Mouse (Mus musculus) heart, adult 9 months (tissue): ENCODE measurements around the gene Pibf1.

Experiments used
- DNase-seq, 2 experiments: peaks; one replicate each; pipeline ENCODE4 v3.0.0; 2022; ENCODE audit warnings: low spot score in 2 of 2

The Pibf1 gene

DNA sequence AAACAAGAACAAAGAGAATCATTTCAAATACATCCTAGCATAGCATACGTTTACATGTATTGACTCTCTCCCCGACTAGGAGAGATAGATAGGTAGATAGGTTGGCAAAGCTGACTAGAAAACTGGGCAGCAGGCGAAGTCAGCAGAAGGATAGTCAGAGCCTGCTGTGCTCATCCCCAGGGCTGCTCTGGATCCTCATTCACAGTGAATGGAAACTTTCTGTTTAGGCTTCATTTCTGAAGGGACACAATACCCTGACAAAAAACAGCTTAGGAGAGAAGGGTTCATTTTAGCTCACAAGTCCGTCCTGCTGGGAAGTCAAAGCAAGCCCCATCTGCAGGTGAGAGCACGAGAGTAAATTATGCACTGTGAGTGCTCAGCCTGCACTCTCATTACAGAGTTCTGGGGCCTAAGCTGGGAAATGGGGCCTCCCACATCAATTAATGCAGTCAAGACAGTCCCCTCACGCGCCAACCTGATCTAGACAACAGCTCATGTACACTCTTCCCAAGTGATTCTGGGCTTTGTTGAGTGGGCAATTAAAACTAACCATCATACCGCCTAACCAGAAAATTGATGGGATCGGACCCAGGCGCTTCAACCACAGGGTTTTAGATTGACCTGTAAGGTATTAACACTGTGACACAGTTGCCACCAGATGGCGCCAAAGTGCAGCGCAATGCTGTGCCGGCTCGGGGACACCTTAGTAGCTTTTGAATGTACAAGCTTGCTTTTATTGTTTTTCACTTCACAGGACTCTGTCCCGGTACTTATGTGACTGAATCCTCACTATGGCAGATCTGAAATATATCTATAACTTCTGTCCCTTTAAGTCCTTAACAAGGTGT, 42.8 kb downstream of the Pibf1 start:
- peak; percentile 8 to 51 for DNase-seq

DNA sequence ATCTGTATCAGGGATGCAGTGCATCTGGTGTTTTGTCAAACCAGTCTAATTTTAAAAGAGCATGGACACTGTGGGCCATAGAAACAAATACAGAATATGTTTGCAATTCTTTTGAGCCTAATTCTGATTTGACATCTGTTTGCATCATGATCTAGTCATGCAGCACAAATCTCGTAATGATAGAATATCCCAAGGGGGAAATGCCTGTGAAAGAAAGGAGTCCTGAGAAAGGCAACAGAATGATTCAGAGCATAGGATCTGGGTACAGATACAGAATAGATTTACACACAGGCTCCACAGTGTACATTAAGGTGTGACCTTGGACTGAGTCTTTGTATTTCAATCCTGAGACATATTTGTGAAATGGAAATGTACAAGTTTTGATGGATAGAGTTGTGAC, 47.6 kb downstream of the Pibf1 start:
- no peak for DNase-seq

DNA sequence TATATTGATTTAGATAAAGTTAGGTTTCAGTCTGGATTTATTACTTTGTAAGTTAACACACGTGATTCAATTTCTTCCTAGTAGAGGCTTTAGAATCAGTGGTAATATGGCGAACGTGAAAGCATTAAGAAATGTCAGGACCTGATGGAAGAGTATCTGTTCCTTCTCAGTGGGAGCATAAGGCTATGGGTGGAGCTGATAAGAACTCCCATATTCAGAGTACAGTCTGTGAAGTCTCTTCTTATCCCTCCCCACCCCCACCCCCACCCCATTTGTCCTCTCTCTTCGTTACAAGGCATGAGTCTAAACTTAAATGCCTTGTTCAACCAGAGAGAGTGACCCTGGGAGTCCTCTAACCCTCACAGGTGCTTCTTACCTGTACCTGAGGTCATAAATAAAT, 53.5 kb downstream of the Pibf1 start:
- no peak for DNase-seq

DNA sequence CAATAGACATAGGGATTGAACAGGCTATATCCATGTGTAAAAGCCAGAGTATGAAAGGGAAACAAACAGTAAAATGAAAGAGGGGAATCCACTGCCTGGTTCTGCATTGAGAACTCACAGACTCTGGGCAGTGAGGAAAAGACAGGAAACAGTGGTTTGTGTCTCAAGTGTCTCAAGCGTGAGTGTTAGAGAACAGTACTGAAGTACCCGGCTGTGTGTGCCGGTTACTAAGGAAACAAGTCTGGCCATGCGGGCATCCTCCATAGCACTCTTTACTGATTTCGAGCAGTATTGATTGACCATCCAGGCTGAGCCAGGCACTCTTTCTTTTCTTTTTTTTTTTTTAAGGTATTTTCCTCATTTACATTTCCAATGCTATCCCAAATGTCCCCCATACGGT, 60.7 kb downstream of the Pibf1 start:
- no peak for DNase-seq

DNA sequence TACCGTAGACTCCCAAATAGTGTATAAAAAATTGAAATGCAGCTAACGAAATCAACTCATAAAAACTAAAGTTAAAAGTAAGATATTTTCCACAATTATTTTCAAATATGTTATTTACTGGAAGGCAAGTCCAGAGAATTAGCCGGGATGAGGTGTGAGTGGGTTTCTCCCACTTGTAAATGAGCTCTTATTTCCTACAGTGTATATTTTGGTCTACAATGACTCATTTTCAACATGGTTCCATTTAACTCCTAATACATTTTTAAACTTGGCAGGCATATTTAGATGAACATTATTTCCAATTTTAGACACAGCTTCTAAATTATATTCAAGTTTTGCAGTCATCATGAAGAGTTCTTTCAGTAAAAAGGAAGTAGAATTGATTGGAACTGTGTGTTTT, 63.8 kb downstream of the Pibf1 start:
- no peak for DNase-seq

DNA sequence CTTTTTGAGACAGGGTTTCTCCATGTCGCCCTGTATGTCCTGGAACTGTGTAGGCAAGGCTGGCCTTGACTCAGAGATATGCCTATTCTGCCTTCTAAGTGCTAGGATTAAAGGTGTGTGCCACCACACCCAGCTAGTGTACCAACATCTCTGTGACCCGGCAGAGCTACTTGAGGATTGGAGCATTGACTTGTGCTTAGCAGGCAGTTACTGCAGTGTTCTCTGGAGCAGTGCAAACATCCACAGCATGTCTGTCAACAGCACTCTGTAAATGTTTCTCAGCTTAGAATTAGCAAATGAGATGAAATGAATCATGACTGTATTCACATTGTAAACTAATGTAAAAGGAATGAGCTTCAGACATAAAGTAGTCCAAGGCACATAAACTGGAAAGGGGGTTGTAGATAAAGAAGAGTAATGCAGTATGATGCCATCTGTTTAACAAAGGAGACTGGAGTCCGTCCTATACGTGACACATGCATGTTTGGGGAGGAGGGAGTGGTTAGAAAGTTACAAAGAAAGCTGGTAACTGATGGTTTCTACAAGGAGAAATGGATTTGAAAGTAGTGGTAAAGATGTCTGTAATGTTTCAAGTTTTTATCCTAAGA, 75.0 kb downstream of the Pibf1 start:
- no peak for DNase-seq

DNA sequence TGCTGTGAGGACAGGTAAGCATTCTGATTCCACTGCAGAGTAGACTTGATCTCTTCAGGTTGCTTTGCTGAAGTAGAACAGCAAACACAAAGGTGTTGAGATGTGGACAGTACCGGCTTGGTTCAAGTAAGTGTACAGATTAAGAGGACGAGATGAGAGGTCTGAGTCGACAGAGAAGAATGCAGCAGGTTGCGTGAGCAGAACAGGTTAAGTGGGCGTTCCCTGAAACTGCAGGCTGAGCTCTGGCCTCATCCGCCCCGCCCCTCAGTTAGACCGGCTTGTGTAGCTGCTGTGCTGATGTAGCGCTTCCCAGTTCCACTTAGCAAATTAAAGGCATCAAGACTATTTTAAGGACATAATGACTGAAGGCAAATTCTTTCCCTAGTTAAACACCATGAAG, 77.3 kb downstream of the Pibf1 start:
- no peak for DNase-seq

DNA sequence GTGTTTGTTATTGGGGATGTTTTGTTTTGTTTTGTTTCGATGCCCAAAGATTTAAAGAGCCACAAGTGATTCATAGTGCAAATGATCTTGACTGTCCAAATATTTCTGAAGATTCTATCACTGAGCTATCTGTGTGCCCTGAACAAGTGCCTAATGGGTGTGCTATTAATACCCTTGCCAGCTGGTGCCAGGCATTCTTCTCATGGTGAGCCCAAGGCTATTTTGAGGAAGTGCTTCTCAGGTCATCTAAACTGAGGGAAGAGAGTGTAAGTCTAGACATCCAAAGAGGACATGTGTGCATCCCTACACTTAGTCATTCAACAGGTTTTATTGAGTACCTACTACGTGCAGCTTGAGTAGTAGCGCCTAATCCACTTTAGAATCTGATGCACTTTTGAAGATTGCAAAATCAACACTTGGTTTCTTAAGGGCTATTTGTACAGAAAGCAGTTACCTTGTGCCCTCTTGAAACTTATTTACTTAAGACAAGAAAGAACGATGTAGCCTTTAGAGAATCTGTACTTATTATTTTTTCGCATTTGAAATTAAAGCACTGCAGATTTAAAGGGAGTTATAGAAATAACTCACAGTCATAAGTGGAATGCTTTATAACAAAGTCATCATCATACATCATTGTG, 91.0 kb downstream of the Pibf1 start:
- DNase-seq = peak; percentile 44 to 65

DNA sequence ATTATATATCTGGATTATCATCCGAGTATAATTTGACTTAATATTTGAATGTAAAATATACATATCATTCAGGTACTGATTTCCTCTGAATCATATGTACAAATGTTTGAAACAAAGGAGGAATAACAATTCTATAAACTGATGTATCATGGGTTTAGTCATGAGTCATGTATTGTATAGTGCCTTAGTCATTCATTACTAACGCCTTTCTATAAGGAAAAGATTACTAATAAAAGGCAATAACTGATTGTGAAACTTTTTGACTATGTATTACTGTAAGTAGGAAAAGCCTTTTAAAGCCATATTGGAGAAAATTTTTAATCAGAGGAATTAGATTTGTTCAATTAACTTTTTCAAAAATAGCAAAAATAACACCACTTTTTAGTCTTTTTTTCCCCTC, 106.6 kb downstream of the Pibf1 start:
- no peak for DNase-seq

DNA sequence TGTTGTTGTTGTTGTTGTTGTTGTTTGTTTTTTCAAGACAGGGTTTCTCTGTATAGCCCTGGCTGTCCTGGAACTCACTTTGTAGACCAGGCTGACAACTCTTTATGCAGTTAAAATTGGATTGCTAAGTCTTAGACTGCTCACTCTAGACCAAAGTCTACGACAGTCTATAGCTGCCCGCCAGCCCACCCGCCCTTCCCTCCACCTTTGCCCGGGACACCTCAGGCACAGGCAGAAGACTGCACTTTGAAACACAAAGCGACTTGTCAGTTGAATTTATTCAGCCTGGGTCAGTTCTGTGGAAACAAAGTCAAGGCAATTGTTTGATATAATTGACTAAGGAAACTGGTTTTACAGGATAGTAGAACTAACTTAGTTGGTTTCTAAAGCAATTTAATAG, 107.4 kb downstream of the Pibf1 start:
- DNase-seq = no peak

DNA sequence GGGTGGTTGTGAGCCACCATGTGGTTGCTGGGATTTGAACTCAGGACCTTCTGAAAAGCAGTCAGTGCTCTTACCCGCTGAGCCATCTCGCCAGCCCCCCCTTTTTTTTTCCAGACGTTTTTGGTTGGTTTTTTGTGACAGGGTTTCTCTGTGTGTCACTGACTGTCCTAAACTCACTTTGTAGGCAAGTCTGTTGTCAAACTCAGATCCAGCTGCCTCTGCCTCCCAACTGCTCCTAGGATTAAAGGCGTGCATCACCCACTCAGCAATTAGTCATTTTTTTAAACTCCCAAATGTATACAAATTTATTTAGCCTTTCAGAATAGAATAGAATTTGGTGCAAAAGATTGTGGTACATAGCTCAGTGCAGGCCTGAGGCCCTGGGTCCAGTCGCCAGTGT, 111.2 kb downstream of the Pibf1 start:
- DNase-seq = no peak

DNA sequence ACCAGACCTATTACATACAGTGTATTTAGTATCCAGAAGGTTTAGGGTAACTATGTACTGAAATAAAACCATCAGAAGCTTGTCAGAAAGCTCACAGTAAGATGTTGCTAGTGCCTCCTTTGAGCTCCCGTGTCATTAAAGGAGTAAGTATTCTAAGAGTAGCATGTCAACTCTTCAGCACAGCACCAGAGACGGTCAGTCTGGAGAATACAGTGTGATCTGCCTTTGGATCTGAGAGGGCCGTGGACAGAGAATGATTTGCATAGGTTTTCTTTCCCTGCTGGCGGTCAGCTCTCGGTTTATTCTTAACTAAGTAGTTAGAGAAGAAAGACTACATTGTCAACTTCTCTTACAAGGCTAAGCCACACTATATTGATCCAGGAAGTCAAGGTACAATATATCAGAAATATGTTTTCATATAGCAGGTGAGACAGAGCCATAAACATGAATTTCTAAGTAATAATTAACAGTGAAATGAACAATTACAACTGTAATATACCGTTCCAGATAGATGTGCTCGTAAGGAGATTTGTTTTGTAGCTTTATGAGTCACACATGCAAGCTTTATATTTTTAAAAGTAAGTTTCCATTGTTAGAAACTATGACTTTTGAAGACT, 119.3 kb downstream of the Pibf1 start:
- DNase-seq = no peak

DNA sequence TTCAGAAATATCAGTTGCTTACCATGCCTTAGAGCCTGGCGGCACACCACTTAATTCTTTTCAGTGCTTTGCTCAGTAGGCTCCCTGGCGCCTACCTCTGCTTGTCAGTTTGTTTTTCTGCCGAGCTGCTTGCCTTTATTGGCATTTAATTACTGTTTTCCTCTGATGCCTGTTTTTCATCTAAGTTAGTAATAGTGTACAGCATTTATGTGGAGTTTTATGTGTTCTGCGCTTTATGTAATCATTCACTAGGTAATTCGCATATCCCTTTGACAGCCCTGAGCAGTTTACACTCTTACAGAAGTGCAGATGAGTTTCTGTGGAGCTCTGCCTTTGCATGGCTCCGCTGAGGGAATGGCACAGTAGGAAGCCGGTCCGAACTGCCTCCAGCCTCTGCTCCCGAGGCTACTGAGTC, 120.5 kb downstream of the Pibf1 start:
- no peak for DNase-seq

DNA sequence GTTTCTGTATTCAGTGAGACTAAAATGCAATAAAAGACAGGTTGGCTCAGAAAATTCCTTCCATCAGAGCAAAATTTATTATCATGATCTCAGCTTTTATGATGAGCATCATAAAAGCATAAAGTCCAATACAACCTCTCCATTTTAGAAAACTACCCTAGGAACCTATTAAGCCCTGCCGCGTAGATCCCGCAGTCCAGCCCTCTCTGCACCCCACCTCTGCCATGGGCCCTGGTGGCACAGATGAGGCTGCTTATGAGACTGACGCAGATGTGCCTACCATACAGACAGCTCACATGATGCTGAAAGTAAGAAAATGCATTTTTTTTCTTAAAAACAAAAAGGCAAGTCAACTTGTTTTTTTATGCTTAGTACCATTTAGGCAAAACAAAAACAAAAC, 126.7 kb downstream of the Pibf1 start:
- DNase-seq = no peak

DNA sequence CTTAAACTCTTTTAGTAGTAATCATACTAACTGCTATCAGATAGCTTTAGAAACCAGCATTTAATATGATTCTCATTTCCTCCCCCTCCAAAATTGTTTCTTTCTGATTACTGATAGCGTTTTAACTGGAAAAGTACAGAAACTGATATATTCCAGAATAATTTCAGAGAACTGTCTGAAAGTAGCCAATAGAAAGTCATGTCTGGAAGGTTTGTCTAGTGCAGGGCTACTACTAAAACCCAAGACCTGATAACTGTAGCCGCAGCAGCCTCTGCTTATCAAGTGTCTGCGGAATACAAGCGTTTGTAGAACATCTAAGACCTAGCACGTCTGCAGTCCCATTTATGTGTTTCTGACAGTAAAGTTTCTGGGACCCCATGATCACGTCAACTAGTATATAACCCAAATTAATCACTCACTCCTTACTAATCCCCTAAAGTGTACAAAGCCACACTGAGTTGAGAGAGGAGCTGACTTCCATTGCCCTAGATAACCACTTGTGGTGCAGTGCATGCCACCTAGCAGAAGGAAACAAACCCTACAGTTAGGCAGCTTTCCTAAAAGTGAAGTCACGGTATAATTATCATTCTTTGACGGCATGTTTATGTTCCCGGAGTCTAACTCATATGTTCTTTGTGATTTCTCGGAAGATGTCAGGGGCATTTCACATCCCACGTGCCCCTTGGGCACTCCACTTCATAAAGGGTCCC, 130.0 kb downstream of the Pibf1 start:
- DNase-seq = no peak

DNA sequence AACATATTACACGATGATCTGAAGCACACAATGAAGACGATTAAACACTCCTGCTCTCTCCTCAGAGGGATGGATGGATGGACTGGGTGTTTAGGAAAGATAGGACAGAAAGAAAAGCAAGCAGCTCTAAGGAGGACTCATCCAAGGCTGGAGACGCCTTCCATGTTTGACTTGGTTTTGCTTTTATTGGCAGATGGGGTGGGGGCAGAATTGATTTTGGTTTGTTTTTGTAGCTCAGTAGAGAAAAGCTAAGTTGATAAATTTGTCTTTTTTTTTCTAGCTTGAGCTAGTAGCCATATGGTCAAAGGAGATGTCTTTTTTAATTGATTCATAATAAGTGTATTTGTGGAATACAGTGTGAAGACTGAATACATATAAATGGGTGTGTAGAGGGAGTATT, 133.8 kb downstream of the Pibf1 start:
- DNase-seq = no peak

DNA sequence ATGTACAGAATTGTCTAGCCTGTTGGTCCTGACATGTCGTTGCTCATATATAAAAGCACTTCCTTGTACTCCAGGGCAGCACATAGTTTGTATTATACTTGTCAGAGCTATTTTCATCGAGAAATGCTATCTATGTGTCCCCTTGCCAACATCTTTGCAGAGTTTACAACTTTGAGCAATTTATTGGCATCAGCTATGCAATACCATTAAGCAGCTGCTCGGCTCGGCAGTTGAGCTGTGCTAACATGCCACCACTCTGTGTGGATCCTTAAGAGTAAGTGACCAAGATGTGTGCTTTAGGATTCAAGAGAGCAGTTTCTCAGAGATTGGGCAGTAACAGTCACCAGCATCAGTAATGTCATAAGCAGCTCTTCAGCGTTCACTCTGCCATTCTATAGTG, 137.9 kb downstream of the Pibf1 start:
- no peak for DNase-seq

DNA sequence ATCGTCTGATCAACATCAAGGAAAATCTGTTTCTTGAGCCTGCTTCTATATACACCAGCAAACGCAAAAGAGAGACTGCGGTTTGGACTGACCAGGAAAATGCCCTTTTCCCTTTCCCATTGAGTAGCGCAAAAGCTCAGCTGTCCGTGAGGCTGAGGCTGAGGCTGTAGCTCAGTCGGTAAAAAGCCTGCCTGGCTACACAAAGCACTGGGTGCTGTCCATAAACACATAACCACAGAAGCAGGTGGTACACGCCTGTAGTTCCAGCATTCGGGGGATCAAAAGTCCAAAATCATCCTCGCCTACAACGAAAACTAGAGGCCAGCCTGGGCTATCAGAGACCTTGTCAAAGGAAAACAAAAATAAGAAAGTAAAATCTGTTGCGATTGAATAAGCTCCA, 141.3 kb downstream of the Pibf1 start:
- DNase-seq = no peak

DNA sequence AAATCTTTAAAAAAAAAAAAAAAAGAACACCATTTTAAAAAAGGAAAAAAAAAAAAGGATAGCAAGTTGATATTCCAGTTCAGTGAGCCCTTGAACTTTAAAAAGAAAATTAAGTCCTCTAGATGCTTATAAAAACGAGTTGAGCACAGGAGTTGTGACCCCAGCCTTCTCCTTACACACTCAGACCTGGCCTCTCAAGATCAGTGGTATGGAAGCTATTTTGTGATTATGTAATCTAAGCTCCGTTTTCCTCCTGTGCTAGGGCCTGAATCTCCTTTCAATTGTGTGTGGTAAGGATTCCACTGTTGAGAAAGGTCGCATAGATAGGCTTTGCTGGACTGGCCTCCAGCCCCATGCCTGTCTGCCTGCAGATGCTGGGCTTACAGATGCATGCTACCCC, 145.3 kb downstream of the Pibf1 start:
- no peak for DNase-seq

DNA sequence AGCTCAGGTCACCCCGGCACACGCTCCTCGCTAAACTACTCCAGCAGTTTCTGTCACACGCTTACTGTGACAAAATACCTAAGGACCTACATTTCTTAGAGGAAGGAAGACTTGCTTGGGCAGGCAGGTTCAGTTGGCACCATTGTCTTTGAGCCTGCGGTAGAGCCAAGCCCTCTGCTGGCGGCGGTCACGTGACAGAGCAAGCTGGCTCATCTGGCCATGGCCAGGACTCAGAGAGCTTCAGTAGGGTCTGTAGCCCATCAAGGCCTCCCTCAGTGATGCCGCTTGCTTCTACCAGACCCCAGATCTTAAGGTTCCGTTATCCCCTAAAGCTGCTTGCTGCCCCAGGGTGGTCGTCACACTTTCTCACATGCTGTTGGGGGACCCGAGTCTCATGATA, 162.8 kb downstream of the Pibf1 start:
- no peak for DNase-seq

DNA sequence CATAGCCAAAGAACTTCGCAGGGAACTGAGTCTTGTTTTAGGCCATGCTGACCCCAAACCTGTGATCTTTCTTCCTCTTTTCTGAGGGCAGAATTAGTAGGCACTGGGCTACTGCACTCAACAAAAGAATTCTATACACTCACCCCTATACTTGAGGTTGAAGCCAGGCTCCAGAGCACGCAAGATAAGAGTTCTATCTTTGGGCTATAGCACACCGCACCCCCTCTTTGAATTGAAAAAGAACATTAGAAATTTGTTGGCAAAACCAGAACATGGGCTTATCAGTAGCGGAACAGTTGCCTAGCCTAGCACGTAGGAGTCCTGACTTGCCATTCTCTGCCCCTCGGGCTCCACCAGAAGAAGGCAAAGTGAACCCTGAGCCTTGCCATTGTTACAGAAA, 164.6 kb downstream of the Pibf1 start:
- DNase-seq = no peak

DNA sequence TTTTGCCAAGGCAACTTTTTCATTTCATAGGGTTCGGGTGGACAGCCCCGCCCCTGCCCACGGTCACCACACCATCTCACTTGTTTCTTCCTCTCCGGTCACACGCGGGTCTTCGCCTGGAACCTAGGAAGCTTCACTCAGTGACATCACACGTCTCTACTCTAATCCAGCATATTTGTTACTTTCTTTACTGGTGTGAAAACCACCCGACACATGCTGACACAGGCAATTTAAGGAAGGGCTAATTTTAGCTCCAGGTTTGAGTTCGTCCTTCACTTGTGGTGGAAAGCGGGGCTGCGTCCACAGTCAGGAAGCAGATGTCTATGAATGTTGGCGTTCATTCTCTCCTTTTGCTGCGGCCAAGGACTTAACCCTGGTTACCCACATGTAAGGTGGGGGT, 166.6 kb downstream of the Pibf1 start:
- DNase-seq = no peak
